Mouse (Mus musculus) midbrain, embryonic 11.5 days (tissue): ENCODE measurements at regions not wholly inside any gene's neighbourhood (a gene's known extent, or its start where the extent isn't known, plus 50 kb on each side); places are given as distances from the start of the nearest gene placed in this dataset.

Source experiments
- ATAC-seq: fragments of 200-750 bp; cut with Nextera tagmentation; 2 replicates; pipeline ENCODE4 v1.8.0; 2017; ENCODE audit warnings: moderate TSS enrichment, moderate library complexity; ENCODE audit not compliant: low FRiP score
- DNase-seq: peaks from one replicate; pipeline ENCODE4 v3.0.0; 2015; ENCODE audit warnings: low spot score; ENCODE audit errors: missing footprints
- H3K27ac ChIP-seq: fragments of 300-500 bp; sonication (generic); 2 replicates; pipeline ENCODE4 v1.5.1; 2014; ENCODE audit warnings: low read depth, low read length
- H3K27me3 ChIP-seq: fragments of 300-500 bp; sonication (generic); 2 replicates; pipeline ENCODE4 v1.6.1; 2014; ENCODE audit warnings: mild to moderate bottlenecking, low read length, moderate library complexity, mixed read lengths; ENCODE audit not compliant: control insufficient read depth, insufficient read depth
- H3K36me3 ChIP-seq: fragments of 300-500 bp; sonication (generic); 2 replicates; pipeline ENCODE4 v1.6.1; 2014; ENCODE audit warnings: mild to moderate bottlenecking, low read length, moderate library complexity, mixed read lengths; ENCODE audit not compliant: control insufficient read depth, insufficient read depth
- H3K4me1 ChIP-seq: fragments of 300-500 bp; sonication (generic); 2 replicates; pipeline ENCODE4 v1.6.1; 2014; ENCODE audit warnings: low read length; ENCODE audit not compliant: control insufficient read depth, insufficient read depth
- H3K4me2 ChIP-seq: fragments of 300-500 bp; sonication (generic); 2 replicates; pipeline ENCODE4 v1.6.1; 2014; ENCODE audit warnings: mild to moderate bottlenecking, moderate library complexity
- H3K4me3 ChIP-seq: fragments of 300-500 bp; sonication (generic); 2 replicates; pipeline ENCODE4 v1.5.1; 2014; ENCODE audit warnings: low read depth, low read length
- H3K9ac ChIP-seq: fragments of 300-500 bp; sonication (generic); 2 replicates; pipeline ENCODE4 v1.6.1; 2014; ENCODE audit warnings: low read length
- H3K9me3 ChIP-seq: fragments of 300-500 bp; sonication (generic); 2 replicates; pipeline ENCODE4 v1.6.1; 2016; ENCODE audit warnings: low read length; ENCODE audit not compliant: control insufficient read depth
- WGBS: fragments of 180-500 bp; shearing (Covaris S2); extraction: QIAGEN DNeasy Blood & Tissue Kit; methylation state at CpG from one replicate; pipeline ENCODE4 v1.1.7; 2014; 5-methylcytosine and 5-hydroxymethylcytosine counted together

GRCm38 (mm10) chr1:121842381-121843075, 274.7 kb upstream of the Ddx18 start:
- DNase-seq = no peak
- no peak overlapping the region for H3K4me2 ChIP-seq
- H3K4me1 ChIP-seq = no peaks in the 10 kb centered on the region
- ATAC-seq = no peak
- no peak overlapping the region for H3K4me3 ChIP-seq
- H3K36me3 ChIP-seq = no peaks in the 10 kb centered on the region
- H3K27ac ChIP-seq = no peak overlapping the region
- H3K9ac ChIP-seq = no peak overlapping the region
- H3K27me3 ChIP-seq = no peaks in the 10 kb centered on the region
- WGBS = 80% methylated on average over 3 of the region's 3 CpGs
- no peaks in the 10 kb centered on the region for H3K9me3 ChIP-seq

GRCm38 (mm10) chr1:121833559-121833958, 265.8 kb upstream of the Ddx18 start:
- no peak for ATAC-seq
- Histone ChIP-seq H3K4me2 (no peak overlapping the region), H3K27ac (no peak overlapping the region), H3K36me3 (no peaks in the 10 kb centered on the region), H3K9me3 (no peaks in the 10 kb centered on the region), H3K9ac (no peak overlapping the region), H3K4me3 (no peak overlapping the region), H3K4me1 (no peaks in the 10 kb centered on the region), H3K27me3 (no peaks in the 10 kb centered on the region)
- DNase-seq = no peak
- WGBS = 49% methylated on average over 2 of the region's 2 CpGs

DNA sequence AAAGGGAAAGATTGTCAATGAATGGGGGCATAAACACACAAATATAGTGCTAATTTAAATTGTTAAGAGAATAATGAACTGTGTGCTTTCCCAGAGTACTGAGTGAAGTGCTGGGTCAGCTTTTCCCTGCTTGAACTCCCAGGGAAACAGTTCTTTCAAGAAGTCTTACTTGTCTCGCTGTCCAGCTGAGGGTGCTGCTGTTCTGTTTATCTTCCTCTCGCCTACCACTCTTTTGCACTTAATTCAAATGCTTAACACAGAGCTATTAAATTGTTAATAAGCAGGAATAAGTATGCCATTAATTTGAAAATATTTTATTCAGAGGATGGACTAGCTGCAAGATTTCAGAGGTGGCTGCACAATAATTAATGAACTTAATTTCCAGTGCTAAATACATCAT, 262.5 kb upstream of the Ddx18 start:
- Histone ChIP-seq H3K4me1 (no peaks in the 10 kb centered on the region), H3K36me3 (no peaks in the 10 kb centered on the region), H3K4me2 (no peak overlapping the region), H3K9me3 (no peaks in the 10 kb centered on the region), H3K27ac (no peak overlapping the region), H3K27me3 (no peaks in the 10 kb centered on the region), H3K4me3 (no peak overlapping the region), H3K9ac (no peak overlapping the region)
- DNase-seq (no peak), ATAC-seq (no peak)
- WGBS = 56% methylated on average over 2 of the region's 2 CpGs

DNA sequence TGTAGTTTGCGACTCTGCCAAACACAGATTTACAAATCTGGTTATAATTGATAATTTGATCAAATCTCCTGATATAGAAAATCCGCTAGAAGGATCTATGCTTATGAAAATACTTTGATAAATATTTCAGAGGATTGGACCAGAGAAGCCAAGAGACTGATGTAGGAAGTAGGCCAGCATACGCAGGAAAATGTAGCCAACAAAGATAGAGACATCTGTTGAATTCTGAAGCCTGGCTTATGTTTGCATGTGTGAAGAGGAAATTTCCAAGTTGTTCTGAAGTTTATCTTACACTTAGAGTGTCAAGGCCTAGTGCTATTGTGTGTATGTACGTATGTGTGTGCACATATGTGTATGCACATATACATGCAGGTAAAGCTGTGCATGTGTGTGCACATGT, 255.2 kb upstream of the Ddx18 start:
- Histone ChIP-seq H3K9me3 (no peaks in the 10 kb centered on the region), H3K27me3 (no peaks in the 10 kb centered on the region), H3K4me2 (no peak overlapping the region), H3K4me1 (no peaks in the 10 kb centered on the region), H3K27ac (no peak overlapping the region), H3K36me3 (no peaks in the 10 kb centered on the region), H3K4me3 (no peak overlapping the region), H3K9ac (no peak overlapping the region)
- DNase-seq (no peak), ATAC-seq (no peak)
- 92% methylated on average over 4 of the region's 4 CpGs for WGBS

- H3K27me3 ChIP-seq = no peaks in the 10 kb centered on the region
- no peaks in the 10 kb centered on the region for H3K36me3 ChIP-seq
- H3K9me3 ChIP-seq = no peaks in the 10 kb centered on the region
- H3K4me1 ChIP-seq = no peaks in the 10 kb centered on the region
- H3K27ac ChIP-seq = no peak overlapping the region
- DNase-seq (no peak), ATAC-seq (no peak)
- H3K9ac ChIP-seq = no peak overlapping the region
- H3K4me2 ChIP-seq = no peak overlapping the region
- no peak overlapping the region for H3K4me3 ChIP-seq
- WGBS = 73% methylated on average over 2 of the region's 2 CpGs
These were observed 235.5 kb upstream of the Ddx18 start for GRCm38 (mm10) chr1:121803338-121803737.

DNA sequence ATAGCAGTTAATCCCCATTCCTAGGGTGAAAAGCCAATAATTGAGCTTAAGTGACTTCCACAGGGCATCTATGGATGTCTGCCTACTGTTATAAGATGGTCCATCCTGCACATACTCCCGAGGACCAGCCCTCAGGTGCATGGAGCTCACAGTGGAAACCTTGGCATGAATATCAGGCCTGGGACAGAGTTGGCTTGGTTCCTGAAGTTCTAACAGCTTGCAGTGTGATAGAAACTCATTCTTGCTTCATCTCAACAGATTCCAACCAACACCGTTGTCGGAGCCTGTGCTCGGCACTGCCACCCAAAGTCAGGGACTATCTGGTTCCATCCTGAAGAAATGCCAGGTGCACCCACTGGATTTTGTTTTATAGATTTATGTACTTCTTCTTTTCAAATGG, 234.7 kb upstream of the Ddx18 start:
- Histone ChIP-seq H3K36me3 (no peaks in the 10 kb centered on the region), H3K4me2 (no peak overlapping the region), H3K27ac (no peak overlapping the region), H3K4me1 (no peaks in the 10 kb centered on the region), H3K27me3 (no peaks in the 10 kb centered on the region), H3K9ac (no peak overlapping the region), H3K4me3 (no peak overlapping the region), H3K9me3 (no peaks in the 10 kb centered on the region)
- DNase-seq (no peak), ATAC-seq (no peak)
- 90% methylated on average over 4 of the region's 4 CpGs for WGBS

- no peaks in the 10 kb centered on the region for H3K36me3 ChIP-seq
- H3K4me2 ChIP-seq = no peak overlapping the region
- DNase-seq (no peak), ATAC-seq (no peak)
- H3K9me3 ChIP-seq = no peaks in the 10 kb centered on the region
- no peaks in the 10 kb centered on the region for H3K27me3 ChIP-seq
- H3K9ac ChIP-seq = no peak overlapping the region
- no peak overlapping the region for H3K27ac ChIP-seq
- no peaks in the 10 kb centered on the region for H3K4me1 ChIP-seq
- no peak overlapping the region for H3K4me3 ChIP-seq
- WGBS = 86% methylated on average over 12 of the region's 12 CpGs
These were observed 230.7 kb upstream of the Ddx18 start for GRCm38 (mm10) chr1:121798502-121798901.

- no peak overlapping the region for H3K27ac ChIP-seq
- no peaks in the 10 kb centered on the region for H3K9me3 ChIP-seq
- H3K4me2 ChIP-seq = no peak overlapping the region
- ATAC-seq (peak; percentile 57), DNase-seq (no peak)
- no peak overlapping the region for H3K4me3 ChIP-seq
- no peaks in the 10 kb centered on the region for H3K4me1 ChIP-seq
- H3K27me3 ChIP-seq = no peaks in the 10 kb centered on the region
- H3K36me3 ChIP-seq = no peaks in the 10 kb centered on the region
- WGBS = 65% methylated on average over 11 of the region's 11 CpGs
- H3K9ac ChIP-seq = no peak overlapping the region
These were observed 227.4 kb upstream of the Ddx18 start for GRCm38 (mm10) chr1:121795024-121795786.

DNA sequence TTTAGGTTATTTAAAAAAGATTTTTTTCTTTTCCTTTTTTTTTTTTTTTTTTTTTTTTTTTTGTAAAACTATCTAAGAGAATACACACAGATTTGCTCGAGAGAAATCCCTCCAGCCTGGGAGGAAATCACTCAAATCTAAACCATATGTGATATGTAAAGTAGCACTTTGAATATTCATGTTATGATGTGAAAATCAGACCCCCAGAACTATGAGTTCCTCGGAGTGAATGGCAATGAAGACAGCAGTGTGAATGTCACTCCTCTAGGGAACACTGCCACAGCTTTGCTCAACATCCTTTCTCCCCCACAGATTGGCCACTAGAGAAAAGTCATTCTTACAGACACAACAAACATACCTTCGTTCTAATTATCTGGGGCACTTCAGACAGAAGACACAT, 217.8 kb upstream of the Ddx18 start:
- ATAC-seq (peak; percentile 42; the same call in 1 of the 2 replicates), DNase-seq (no peak)
- Histone ChIP-seq H3K4me3 (no peak overlapping the region), H3K4me1 (no peaks in the 10 kb centered on the region), H3K9ac (no peak overlapping the region), H3K36me3 (no peaks in the 10 kb centered on the region), H3K27ac (no peak overlapping the region), H3K27me3 (no peaks in the 10 kb centered on the region), H3K4me2 (no peak overlapping the region), H3K9me3 (no peaks in the 10 kb centered on the region)
- 59% methylated on average over 3 of the region's 3 CpGs for WGBS
